Mouse (Mus musculus) adrenal gland, postnatal 10 days (tissue): Measurements from ENCODE around the gene Npas3. TPM values are rescaled to one million over a fixed set of nuclear protein-coding genes. Genes with fewer than 3 reads are reported as not detected.
A peak's percentile ranks its signal among the peaks of the same experiment; 100 is the strongest.

Experiments
- DNase-seq: peaks from one replicate; pipeline ENCODE4 v3.0.0; 2021; ENCODE audit warnings: mixed read lengths
- total RNA-seq, 2 experiments: library from RNA; stranded (reverse); gene quantifications; 2 replicates each; pipeline ENCODE4 v1.2.3; 2021

The Npas3 gene
- total RNA-seq, 2 experiments from 2014 or later, result 2.4 to 3.5 TPM

DNA sequence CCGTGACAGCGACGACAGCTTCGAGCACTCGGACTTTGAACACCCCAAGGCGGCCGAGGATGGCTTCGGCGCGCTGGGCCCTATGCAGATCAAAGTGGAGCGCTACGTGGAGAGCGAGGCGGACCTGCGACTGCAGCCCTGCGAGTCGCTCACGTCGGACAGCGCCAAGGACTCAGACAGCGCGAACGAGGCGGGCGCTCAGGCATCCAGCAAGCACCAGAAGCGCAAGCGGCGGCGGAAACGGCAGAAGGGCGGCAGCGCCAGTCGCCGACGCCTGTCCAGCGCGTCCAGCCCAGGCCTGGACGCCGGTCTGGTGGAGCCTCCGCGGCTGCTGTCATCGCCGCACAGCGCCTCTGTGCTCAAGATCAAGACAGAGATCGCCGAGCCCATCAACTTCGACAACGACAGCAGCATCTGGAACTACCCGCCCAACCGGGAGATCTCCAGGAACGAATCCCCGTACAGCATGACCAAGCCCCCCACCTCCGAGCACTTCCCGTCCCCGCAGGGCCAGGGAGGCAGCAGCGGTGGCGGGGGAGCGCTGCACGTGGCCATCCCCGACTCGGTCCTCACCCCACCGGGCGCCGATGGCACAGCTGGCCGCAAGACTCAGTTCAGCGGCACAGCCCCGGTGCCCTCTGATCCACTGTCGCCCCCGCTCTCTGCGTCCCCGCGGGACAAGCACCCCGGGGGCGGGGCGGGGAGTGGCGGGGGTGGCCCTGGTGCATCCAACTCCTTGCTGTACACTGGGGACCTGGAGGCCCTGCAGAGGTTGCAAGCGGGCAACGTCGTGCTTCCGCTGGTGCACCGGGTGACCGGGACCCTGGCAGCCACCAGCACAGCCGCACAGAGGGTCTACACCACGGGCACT is 819.6 kb downstream of the Npas3 start:
- peak; percentile 74 for DNase-seq

DNA sequence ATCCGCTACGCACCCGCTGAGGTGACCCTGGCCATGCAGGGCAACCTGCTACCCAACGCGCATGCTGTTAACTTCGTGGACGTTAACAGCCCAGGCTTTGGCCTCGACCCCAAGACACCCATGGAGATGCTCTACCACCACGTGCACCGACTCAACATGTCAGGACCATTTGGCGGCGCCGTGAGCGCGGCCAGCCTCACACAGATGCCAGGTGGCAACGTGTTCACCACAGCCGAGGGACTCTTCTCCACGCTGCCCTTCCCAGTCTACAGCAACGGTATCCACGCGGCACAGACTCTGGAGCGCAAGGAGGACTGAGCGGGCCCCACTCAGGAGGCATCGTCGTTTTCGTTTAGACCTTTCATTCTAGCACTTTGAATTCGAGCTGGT is 820.3 kb downstream of the Npas3 start:
- DNase-seq, result no peak

DNA sequence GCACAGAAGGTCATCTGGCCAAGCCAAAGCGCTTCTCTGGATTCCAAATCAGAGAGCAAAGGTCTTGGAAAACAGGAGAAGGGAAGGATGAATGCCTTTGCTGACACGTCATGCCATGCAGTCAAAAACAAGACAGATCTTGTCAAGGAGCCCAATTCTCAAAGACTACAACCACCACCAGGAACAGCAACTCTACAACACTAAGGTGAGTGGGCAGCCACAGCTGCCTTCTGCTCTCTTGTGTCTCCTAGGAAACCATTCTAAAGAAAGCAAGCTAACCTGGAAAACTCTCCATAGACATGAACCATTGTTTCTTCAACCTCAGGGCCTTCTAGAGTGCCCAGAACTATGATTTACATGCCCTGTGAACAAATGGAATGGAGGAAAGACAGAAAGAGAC is 825.5 kb downstream of the Npas3 start:
- no peak for DNase-seq

DNA sequence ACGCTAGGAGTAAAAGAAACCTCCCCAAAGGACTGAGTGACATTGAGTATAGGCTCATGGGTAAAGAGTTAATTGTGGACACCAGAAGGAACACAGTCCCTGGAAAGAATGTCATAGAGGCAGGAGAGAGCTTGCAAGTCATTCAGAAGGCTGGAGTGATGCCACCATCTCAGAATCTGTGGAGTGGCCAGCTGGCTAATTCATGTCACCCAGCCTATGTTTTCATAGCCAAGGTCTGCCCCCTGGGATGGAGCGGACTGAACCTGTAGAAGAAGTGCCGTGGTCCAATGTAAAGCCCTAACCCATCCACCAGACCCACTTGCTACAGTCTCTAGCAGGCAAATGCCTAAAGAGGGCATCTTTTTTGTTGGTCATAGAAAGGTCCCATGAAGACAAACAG is 832.5 kb downstream of the Npas3 start:
- DNase-seq, result no peak

DNA sequence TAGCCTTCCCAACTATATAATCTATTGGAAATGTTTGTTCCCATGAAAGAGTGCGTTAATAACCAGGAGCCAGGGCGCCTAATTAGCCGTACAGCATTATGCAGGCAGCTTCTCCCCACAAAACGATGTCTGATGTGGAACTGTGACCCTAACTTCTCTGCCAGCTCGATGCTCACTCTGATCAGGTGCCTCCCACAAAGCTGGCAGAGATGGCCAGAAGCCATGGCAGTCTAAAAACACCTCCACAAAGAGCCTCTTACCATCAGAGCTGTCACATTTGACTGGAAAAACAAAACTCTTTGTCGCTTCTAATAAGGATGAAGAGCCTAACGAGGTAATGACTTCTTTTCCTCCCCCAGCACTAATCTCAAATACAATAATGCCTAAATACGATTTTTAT is 845.3 kb downstream of the Npas3 start:
- DNase-seq, result no peak

DNA sequence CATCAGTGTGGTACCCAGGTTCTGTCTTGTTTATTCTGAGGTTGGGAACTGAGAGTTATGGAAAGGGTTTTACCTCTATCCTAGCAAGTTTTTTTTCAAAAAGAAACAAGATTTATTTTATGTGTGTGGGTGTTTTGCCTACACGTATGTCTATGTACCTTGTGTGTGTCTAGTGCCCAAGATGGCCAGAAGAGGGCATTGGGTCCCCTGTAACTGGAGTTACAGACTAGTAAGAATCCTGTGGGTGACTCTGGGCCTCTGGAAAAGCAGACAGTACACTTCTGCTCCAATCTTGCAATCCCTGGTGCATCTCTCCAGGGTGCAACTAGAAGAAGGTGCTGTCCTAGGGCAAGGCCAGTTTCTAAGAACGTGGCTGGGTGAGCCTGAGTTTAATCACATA is 848.0 kb downstream of the Npas3 start:
- DNase-seq, result no peak

DNA sequence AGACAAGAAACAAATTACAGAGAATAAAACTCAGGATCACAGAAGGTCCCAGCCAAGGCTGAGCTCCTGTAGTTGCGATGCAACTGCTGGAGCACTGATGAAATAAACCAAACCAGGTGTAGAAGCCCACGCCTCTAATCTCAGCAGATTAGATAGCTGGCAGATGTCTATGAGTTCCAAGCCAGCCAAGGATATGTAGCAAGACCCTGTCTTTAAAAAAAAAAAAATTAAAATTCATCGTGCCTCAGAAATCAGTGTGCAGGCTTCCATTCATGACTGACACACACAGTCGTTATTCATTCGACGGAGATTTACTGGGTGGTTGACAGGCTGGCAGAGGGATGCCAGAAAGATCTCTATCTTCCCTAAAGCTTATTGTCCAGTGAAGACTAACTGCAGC is 849.7 kb downstream of the Npas3 start:
- DNase-seq, result no peak

DNA sequence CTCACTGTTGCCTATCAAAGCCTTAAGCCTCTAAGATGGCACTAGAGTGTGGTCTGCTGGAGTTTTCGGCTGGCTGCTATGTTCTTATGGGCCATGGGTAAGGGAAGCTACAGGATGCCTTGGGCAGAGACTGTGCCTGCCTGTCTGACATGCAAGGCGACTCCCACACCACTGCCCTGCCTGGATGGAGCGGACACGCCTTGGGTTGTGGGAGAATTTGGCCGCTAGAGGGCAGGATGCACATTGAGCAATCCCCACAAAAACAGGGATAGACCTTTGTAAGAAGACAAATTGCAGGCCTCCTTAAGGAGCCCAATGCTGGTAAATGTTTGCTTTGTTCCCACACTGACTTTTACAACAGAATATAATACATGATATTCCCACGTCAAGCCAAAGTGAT is 850.3 kb downstream of the Npas3 start:
- DNase-seq, result peak; percentile 85

DNA sequence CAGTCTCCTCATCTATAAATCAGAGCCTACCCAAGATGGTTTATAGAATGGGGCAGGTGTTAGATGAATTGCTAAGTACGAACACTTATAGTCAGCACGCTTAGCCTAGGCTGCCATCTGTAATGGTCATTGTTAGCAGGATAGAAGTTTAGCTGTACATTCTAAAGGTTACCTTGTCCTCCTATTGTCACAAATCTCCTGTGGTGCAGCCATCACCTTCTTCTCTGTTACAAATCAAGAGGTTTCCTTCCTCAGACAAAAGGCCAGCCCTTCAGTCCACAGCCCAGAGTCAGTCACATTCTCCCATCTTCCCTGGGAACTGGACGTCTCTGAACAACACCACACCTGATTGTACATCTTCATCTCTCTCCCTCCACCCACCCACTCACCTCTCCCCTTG is 851.0 kb downstream of the Npas3 start:
- no peak for DNase-seq

DNA sequence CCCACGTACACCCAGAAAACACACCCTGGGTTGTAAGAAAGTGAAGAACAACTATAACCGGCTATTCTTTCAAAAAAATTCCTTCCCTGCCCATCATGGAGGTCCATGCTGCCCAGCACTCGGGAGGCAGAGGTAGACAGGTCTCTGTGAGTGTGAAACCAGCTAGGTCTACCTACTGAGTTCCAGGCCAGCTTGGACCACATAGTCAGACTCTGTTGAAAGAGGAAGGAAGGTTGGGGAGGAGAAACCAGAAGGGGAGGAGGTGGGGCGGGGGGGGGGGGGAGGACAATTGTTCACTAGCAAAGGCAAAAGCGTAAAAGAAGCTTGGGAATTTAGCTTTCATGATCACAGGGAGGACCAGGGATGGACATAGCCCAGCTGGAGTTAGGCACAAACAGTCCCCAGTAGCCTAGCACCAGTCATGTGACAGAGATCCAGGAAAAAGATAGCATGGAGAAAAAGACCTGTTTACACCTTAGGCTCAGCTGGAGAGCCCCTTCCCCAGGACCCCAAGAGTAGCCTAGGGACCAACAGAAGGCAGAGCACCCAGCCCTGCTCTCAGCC is 852.9 kb downstream of the Npas3 start:
- DNase-seq, result no peak

DNA sequence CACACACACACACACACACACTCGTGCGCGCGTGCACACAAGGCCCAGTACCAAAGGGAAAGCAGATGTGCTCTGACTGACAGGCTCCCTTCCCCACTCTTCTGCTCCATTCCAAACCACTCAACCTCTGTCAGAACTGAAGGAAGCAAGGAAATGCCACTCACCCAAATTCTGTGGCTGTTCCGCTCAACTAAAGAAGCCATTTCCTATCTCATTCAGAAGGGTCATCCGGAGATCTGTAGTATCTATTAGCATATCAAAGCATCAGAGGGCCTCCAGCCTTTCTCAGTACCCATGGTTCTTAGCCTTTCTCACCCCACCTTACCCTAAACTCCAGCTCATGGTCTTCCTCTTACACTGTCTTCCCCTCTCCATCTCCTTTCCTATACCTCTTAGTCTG is 854.0 kb downstream of the Npas3 start:
- no peak for DNase-seq

DNA sequence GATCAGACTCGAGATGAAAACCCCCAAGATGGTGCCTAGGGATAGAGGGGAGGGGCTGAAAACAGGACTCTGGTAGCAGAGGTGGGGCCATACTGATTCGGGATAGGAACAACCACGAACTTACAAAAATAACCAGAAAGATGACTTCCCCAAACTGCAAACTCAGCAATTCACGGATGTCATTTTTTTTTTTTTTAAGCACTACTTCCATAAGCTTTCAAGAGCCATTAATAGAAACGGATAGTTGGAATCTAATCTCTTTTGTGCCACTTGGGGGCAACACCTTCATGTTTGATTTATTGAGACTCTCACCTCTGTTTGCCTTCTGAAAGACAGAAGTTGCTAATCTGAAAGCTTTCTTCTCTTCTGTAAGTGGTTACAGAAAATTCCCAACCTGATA is 857.1 kb downstream of the Npas3 start:
- no peak for DNase-seq

DNA sequence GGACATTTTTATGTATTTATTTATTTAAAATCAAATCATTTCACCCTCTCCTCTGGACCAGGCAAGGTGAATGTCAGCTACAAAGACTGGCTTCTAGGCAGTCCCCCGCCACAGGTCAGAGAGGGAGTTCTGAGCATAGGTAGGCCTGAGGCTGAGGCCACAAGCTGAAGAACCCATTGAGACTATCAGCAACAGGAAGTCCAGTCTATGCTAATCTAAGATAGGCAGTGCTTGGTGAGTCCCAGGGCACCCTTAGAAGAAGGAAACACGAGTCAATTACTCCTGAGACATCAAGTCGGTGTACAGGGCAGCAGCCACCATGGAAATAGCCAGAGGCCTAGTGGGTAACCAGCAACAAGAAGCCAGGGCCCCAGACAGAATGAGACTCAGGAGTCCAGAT is 857.5 kb downstream of the Npas3 start:
- no peak for DNase-seq

DNA sequence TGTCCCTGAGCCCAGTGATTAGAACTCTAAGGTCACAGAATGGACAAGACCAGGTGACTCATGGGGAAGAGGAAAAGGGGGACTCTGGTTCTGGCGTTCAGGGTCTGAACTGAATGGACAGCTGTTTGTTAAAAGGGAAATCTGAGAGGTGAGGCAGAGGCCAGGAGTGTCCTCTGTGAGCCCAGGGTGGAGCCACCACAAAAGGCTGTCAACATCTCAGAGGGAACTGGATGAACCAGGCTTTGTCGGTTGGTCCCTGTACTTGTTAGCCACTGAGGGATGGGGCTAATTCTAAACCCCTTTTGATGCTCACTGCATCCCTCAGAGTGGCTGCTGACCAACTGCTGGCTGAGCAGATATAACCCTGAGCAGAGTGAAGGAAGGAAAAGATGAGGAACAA is 861.9 kb downstream of the Npas3 start:
- no peak for DNase-seq

DNA sequence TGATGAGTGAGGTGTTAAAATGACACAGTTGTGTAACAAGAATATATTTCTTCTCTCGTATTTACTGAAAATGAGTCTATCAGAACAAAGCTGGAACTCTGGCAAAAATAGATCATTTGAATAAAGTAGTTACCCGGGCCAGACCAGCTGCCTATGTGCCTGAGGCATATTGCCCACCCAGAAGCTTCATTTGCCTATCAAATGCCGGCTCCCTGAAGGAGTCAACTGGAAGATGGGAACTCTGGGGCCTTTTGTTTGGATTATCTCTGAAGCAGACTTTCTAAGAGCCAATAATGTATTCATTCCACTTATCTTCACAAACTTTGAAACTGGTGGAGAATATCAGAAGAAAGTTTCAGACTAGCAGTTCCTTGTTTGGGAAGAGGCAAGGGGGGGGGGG is 862.5 kb downstream of the Npas3 start:
- DNase-seq, result no peak

DNA sequence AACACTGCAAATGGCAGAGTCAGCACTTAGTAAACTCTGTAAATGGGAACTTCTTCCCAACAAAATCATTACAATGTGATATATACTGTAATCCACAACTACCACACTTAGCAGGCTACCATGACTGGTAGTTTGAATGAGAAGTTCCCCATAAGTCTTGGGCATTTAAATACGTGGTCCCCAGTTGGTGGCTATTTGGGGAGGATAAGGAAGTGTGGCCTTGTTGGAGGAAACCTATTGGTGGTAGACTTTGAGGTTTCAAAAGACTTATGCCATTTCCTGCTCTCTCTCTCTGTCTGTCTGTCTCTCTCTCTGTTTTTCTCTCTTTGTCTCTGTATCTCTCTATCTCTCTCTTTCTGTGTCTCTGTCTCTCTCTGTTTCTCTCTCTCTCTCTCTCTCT is 871.9 kb downstream of the Npas3 start:
- no peak for DNase-seq

DNA sequence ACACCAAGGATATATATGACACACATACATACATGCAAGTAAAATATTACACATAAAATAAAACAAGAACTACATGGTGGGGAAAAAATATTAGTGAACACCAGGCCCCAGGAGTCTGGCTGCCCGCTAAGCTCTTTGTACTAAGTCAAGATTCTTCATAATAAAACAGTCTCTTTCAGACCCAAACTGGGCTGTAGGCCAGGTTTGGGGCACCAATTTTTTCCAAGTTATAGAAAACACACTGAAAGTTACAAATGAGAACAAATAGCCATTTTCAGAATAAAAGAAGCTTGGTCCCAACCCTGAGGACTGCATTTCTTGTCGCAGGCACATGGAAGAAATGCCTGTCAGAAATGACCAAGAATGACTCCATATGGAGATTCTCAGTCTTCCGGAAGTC is 872.8 kb downstream of the Npas3 start:
- no peak for DNase-seq
